Mouse (Mus musculus) spleen, postnatal 10 days (tissue): ENCODE data around the gene Dnaic2.

Experiments
- DNase-seq, 2 experiments: peaks; one replicate each; pipeline ENCODE4 v3.0.0; 2021 to 2022; ENCODE audit warnings: low spot score in 2 of 2

The Dnaic2 gene

GRCm38 (mm10) chr11:114726965-114727825, at the start of gene Dnaic2:
Gene Dnaic2 (plus strand): TSS chr11:114727408.
- DNase-seq: peak in 1 of 2 experiments; percentile 33

- no peak for DNase-seq
These were observed 47.6 kb upstream of the Dnaic2 start for GRCm38 (mm10) chr11:114679582-114679981.

DNA sequence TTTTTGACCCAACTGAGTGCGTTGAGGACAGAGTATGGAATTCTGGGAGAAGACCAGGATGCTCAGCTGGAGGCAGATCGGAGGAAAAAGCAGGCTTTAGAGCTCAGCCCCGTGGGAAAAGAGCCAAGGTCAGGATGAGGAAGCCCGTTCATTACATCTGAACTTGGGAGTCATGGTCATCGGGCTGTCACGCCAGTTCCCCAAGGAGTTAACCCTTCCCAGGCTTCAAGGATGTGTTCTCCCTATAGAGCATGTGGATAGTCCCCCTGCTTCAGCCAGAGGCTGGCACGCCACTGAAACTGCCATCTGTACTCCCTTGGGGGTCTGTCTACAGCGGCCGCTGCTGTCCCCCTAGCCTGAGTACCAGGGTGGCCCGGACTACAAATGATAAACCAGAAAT, 46.9 kb upstream of the Dnaic2 start:
- no peak for DNase-seq

- no peak for DNase-seq
These were observed 46.2 kb upstream of the Dnaic2 start for GRCm38 (mm10) chr11:114681054-114681453.

DNA sequence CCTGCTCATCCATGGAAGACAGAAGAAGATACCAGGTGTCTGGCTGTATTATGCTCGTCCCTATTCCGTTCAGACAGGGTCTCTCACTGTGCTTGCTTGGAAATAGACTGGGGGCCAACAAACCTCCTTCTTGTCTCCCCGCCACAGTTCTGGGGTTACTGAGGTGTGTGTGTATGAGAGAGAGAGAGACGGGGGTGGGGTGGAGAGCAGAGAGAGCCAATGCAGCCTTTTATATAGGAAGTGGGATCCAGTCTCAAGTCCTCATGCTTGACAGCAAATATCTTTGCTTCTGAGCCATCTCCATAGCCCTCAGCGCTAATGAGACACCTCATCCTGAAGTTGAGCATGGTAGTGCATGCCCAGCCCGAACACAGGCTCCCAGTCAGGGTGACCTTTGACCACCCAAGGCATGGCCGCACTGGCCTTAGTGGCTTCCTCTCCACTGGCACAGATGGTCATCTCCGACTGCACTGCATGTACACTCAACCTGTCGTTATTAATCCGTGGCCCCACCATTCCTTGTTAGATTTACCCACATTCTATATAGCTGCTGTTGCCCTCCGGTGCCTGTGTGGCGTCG, 44.8 kb upstream of the Dnaic2 start:
- no peak for DNase-seq

DNA sequence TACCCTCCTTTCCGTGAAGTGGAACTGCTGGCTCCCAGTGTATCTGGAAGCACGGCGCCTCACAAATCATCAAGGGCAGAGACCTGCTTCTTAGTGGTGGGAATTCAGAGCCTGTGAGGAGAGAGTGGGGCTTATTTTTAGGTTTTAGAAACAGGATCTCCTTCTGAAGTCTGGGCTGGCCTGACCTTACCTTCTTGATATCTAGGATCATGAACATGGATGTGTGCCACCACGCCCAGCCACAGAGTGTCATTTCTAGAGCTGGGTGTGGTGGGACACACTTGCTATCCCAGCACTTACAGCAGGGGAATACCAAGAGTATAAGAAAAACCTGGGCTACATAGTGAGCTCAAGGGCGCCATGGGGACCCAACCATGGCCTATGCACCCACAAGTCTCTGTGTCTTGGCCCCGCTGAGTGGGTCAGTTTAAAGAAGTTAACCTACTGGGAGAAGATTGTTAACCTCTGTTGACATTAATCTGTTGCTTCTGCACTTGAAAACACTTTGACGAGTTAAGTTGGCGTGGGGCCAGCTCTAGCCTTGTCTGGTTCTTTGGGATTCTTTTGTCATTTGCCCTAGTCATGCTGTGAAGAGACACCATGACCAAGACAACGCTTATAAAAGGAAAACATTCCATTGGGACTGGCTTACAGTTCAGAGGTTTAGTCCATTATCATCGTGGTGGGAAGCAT, 44.0 kb upstream of the Dnaic2 start:
- DNase-seq: no peak

DNA sequence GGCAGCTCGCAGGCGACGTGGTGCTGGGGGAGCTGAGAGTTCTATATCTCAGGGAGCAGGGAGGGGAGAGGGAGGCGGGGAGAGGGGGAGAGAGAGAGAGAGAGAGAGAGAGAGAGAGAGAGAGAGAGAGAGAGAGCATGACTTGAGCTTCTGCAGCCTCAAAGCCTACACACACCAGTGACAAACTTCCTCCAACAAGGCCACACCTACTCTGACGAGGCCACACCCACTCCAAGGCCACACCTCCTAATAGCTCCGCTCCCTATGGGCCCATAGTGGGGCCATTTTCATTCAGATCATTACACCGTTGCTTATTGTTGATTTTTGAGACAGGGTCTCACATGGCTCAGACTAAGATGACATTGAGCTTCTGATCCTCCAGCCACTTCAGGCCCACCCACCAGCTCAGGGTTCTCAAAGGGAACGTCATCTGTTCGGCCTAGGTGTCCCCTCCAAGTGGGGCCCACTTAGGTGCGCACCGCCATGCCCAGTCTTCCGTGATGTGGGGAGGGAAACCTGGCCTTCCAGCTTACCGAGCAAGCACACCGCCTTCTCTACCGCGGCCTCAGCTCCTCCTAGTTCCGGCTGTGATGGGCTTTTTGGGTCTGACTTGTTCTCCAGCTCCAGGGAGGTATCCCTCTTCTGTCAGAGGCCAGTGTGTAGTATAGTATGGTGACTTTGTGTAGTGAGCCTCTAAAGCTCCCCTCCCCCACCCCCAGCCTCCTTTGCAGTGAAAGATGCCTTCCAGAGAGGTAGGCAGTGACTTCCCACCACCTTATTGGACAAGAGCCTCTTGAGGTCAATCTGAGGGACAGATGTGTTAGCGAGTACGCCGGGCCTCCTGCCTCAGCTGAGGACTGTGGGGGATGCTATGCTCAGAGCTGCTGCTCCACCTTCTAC, 43.2 kb upstream of the Dnaic2 start:
- peak in 1 of 2 experiments; percentile 36 for DNase-seq

DNA sequence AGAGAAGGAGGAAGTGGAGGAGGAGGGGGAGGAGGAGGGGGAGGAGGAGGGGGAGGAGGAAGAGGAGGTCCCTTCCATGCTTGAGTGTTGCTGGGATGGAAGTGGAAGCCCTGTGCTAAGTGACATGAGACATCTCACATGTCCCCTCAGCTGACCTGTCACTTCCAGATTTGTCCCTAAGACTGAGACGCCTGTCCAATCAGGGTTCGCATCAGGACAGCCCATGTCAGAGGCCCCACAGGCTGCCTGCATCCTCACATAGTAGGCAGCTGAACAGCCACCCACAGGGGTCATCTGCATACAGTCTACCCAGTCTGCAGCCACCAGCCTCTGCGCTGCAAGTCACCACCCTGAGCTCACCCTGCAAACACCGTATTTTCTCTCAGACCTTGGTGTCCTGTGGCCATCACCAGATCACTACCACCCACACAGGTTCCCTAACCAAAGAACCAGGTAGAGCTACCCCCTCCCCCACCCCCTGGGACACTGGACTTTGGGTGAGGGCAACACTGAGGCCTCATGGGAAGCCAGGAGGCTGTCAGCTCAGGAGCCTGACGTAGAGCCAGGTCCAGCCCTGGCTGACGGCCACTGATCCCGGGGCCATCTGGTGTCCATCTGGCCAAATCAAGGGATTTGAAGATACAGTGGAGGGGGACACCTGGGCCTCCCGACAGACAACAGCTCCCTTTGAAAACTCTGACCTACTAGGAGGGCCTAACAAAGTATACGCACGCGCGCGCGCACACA, 42.4 kb upstream of the Dnaic2 start:
- DNase-seq: no peak

GRCm38 (mm10) chr11:114685526-114686040, 41.6 kb upstream of the Dnaic2 start:
- DNase-seq: no peak

DNA sequence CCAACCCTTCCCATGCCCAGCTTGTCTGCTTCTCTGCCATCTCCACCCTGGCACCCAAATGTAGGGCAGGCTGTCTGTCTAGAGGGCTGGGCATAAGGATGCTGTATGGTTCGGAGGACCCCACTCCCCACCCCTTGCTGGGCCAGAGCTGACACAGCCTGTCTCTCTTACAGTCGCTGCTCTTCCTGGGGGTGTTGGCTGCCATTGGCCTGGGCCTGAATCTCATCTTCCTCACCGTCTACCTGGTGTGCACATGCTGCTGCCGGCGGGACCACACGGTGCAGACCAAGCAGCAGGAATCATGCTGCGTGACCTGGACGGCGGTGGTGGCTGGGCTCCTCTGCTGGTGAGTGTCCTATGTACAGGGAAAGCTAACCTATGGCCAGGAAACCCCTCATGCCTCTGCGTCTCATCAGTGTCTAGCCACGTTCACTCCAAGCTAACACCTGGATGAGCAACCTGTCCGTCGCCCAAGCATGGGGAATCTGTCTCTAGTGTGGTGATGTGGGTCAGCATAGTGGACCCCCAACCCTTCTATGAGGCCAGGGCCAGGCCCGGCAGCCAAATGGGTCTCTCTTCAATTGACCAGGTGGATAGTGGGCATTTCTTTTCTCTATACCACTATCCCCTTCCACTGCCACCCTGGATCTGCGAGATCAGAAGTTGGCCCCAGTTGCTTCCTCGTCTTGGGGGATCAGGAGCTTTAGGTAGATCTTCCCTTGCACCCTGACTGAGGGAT, 40.8 kb upstream of the Dnaic2 start:
- DNase-seq: no peak

- DNase-seq: no peak
These were observed 39.5 kb upstream of the Dnaic2 start for GRCm38 (mm10) chr11:114687574-114688188.

- no peak for DNase-seq
These were observed 38.5 kb upstream of the Dnaic2 start for GRCm38 (mm10) chr11:114688729-114689128.

- DNase-seq: no peak
These were observed 37.0 kb upstream of the Dnaic2 start for GRCm38 (mm10) chr11:114690192-114690591.

DNA sequence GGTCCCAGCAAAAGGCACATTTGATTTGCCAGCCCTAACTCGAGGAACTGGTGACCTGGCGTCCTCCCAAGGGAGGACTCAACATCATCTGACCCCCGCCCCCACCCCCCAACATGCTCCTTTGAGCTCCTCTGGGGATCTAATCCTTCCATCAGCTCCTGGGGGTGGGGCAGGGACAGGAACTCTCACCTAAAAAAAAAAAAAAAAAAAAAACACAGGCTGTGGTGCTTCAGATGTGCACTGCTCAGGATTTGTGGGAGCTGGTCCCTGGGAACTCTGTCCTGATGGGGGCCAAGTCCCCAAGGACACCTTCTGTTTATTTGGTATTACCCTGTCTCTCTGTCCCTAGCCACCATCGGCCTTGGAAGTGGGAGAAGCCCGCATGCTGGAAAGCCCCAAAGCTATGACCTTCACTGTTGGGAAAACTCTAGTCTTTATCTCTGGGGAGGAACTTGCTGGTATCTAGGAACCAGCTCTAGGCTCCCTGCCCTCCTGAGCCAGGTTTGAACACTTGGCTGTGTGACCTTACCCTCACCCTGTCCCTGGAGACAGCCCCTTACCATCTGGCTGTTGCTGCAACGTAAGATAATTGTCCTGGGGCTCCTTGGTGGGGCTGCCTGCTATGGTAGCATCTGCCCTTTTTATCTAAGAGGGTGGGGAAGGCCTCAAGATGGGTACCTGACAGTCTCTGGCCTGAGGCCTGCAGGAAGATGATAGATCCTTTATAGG, 35.6 kb upstream of the Dnaic2 start:
- DNase-seq: no peak

DNA sequence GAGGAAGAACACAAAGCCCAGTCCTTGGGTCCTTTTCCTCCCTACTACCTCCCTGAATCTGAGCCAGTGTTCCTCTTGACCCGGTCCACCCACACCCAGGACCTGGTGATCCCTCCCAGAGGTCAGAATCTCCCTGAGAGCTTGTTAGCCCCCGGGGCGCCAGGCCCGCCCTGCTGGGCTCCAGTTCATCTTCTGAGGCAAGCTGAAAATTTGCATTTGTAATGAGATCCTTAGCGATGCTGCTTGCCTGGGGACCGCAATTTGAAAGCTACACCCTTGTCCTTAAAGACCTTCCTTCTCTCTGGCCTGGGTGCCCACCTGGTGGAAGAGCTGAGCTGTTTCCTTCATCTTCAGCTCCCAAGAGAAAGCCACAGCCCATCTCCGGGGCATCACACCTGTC, 34.6 kb upstream of the Dnaic2 start:
- no peak for DNase-seq

GRCm38 (mm10) chr11:114693456-114693855, 33.8 kb upstream of the Dnaic2 start:
- no peak for DNase-seq

- DNase-seq: no peak
These were observed 32.8 kb upstream of the Dnaic2 start for GRCm38 (mm10) chr11:114694451-114694850.

GRCm38 (mm10) chr11:114698496-114698895, 28.7 kb upstream of the Dnaic2 start:
- DNase-seq: no peak

- peak in 1 of 2 experiments; percentile 38 for DNase-seq
These were observed 27.7 kb upstream of the Dnaic2 start for GRCm38 (mm10) chr11:114699511-114699910.
